Mouse (Mus musculus) heart, adult 2 months (tissue): Measurements from ENCODE around the gene Cdh20. TPM values are rescaled to one million over a fixed set of nuclear protein-coding genes. Genes with fewer than 3 reads are reported as not detected.

Source experiments
- DNase-seq, 2 experiments: peaks; one replicate each; pipeline ENCODE4 v3.0.0; 2021
- H3K27ac ChIP-seq: fragments of 200-600 bp; 2 replicates; pipeline ENCODE4 v1.8.1; 2022
- H3K27me3 ChIP-seq: fragments of 200-500 bp; 2 replicates; pipeline ENCODE4 v1.6.1; 2012; ENCODE audit warnings: mild to moderate bottlenecking, low read length, inconsistent platforms, mixed read lengths; ENCODE audit not compliant: control insufficient read depth, insufficient read depth
- H3K36me3 ChIP-seq: fragments of 200-500 bp; 2 replicates; pipeline ENCODE4 v1.6.1; 2012; ENCODE audit warnings: low read length, inconsistent platforms; ENCODE audit not compliant: control insufficient read depth, insufficient read depth
- H3K4me1 ChIP-seq: fragments of 200-500 bp; 2 replicates; pipeline ENCODE4 v1.6.1; 2011; ENCODE audit warnings: low read length; ENCODE audit not compliant: control insufficient read depth, insufficient read depth
- H3K4me3 ChIP-seq: fragments of 200-600 bp; 2 replicates; pipeline ENCODE4 v1.8.1; 2022
- H3K79me2 ChIP-seq: fragments of 200-500 bp; replicated peaks from 2 replicates; pipeline ENCODE4 v1.6.1; 2012; ENCODE audit warnings: mild to moderate bottlenecking, inconsistent platforms, low read length, moderate library complexity, mixed read lengths; ENCODE audit not compliant: control insufficient read depth, insufficient read depth
- H3K9ac ChIP-seq: fragments of 200-500 bp; 2 replicates; pipeline ENCODE4 v1.6.1; 2012; ENCODE audit warnings: low read depth, mild to moderate bottlenecking, control low read depth, inconsistent platforms, low read length, mixed read lengths
- CTCF ChIP-seq: fragments of 200-600 bp; IDR thresholded peaks from 2 replicates; pipeline ENCODE4 v1.8.1; 2022; ENCODE audit warnings: antibody characterized with exemption, mild to moderate bottlenecking, moderate library complexity
- EP300 ChIP-seq: fragments of 200-500 bp; IDR thresholded peaks from 2 replicates; pipeline ENCODE4 v1.6.1; 2011; ENCODE audit warnings: low read depth, low read length, control low read depth; ENCODE audit not compliant: insufficient read depth
- POLR2A ChIP-seq: fragments of 200-500 bp; IDR thresholded peaks from 2 replicates; pipeline ENCODE4 v1.6.1; 2011; ENCODE audit warnings: mild to moderate bottlenecking, low read depth, low read length, control low read depth; ENCODE audit not compliant: insufficient read depth
- WGBS: fragments of 180-500 bp; shearing (Covaris S2); methylation state at CpG from one replicate; pipeline ENCODE4 v1.1.7; 2018; 5-methylcytosine and 5-hydroxymethylcytosine counted together
- intact Hi-C: fragments of 180-260 bp; cut with DNase I; formaldehyde crosslinking; loops from one replicate; pipeline ENCODE4 v1.15.1; 2025
- polyA plus RNA-seq: library from polyadenylated mRNA; depleted of rRNA; stranded (reverse); fragments of >200 nt; gene quantifications from 2 replicates; pipeline ENCODE4 v1.2.3, GENCODE M21; 2012
- total RNA-seq, 2 experiments: library from RNA; stranded (reverse); gene quantifications; 2 replicates each; pipeline ENCODE4 v1.2.3; 2021

The Cdh20 gene
- total and polyA plus RNA-seq, 3 experiments = 0.81 to 1.9 (median 1.0) TPM

- intact Hi-C loops = no loop called here
- WGBS = 30% methylated on average over 6 of the region's 6 CpGs
These were observed 188.7 kb downstream of the Cdh20 start for GRCm38 (mm10) chr1:104957046-104957445.

GRCm38 (mm10) chr1:104961670-104962069 is 193.3 kb downstream of the Cdh20 start:
- 75% methylated on average over 3 of the region's 3 CpGs for WGBS
- Histone ChIP-seq H3K4me3 (no peak overlapping the region), H3K36me3 (no peaks in the 10 kb centered on the region), H3K27ac (no peak overlapping the region), H3K79me2 (no peaks in the 10 kb centered on the region), H3K4me1 (no peaks in the 10 kb centered on the region), H3K9ac (no peak overlapping the region), H3K27me3 (no peaks in the 10 kb centered on the region)
- intact Hi-C loops = no loop called here
- no peak for DNase-seq
- no peak for TF ChIP-seq POLR2A
- no peak for TF ChIP-seq CTCF
- no peak for TF ChIP-seq EP300

More at GRCm38 (mm10) chr1:104957046-104957445, 188.7 kb downstream of the Cdh20 start:
- Histone ChIP-seq H3K36me3 (no peaks in the 10 kb centered on the region), H3K4me3 (no peak overlapping the region), H3K9ac (no peak overlapping the region), H3K79me2 (no peaks in the 10 kb centered on the region), H3K4me1 (no peaks in the 10 kb centered on the region), H3K27ac (no peak overlapping the region), H3K27me3 (no peaks in the 10 kb centered on the region)
- DNase-seq = no peak
- TF ChIP-seq POLR2A (no peak), EP300 (no peak), CTCF (no peak)

GRCm38 (mm10) chr1:104962257-104962656 is 193.9 kb downstream of the Cdh20 start:
- TF ChIP-seq EP300 (no peak), CTCF (no peak), POLR2A (no peak)
- 82% methylated on average over 4 of the region's 4 CpGs for WGBS

GRCm38 (mm10) chr1:104979068-104979467 is 210.7 kb downstream of the Cdh20 start:
- intact Hi-C loops = loop anchor here (2.0 kb wide), 1 partner anchor 1178 kb away; no protein-coding TSS in a partner anchor
- no peak for DNase-seq
- TF ChIP-seq POLR2A (no peak), CTCF (peak; percentile 54)
- Histone ChIP-seq H3K79me2 (no peaks in the 10 kb centered on the region), H3K27me3 (no peaks in the 10 kb centered on the region), H3K36me3 (no peaks in the 10 kb centered on the region), H3K4me1 (no peaks in the 10 kb centered on the region), H3K4me3 (no peak overlapping the region), H3K9ac (no peak overlapping the region), H3K27ac (no peak overlapping the region)
- WGBS = 68% methylated on average over 2 of the region's 2 CpGs

More at GRCm38 (mm10) chr1:104962257-104962656, 193.9 kb downstream of the Cdh20 start:
- no peak overlapping the region for H3K27ac ChIP-seq
- H3K4me1 ChIP-seq = no peaks in the 10 kb centered on the region
- H3K36me3 ChIP-seq = no peaks in the 10 kb centered on the region
- no peak for DNase-seq
- H3K27me3 ChIP-seq = no peaks in the 10 kb centered on the region
- H3K79me2 ChIP-seq = no peaks in the 10 kb centered on the region
- no peak overlapping the region for H3K9ac ChIP-seq
- no peak overlapping the region for H3K4me3 ChIP-seq
- intact Hi-C loops = no loop called here

- no peaks in the 10 kb centered on the region for H3K36me3 ChIP-seq
- no peaks in the 10 kb centered on the region for H3K4me1 ChIP-seq
- H3K27me3 ChIP-seq = no peaks in the 10 kb centered on the region
- no peak overlapping the region for H3K4me3 ChIP-seq
- H3K79me2 ChIP-seq = no peaks in the 10 kb centered on the region
- DNase-seq = no peak
- H3K27ac ChIP-seq = no peak overlapping the region
- 77% methylated on average over 1 of the region's 1 CpGs for WGBS
- intact Hi-C loops = no loop called here
- no peak for TF ChIP-seq CTCF
- no peak for TF ChIP-seq EP300
- TF ChIP-seq POLR2A = no peak
- no peak overlapping the region for H3K9ac ChIP-seq
These were observed 211.9 kb downstream of the Cdh20 start for GRCm38 (mm10) chr1:104980273-104980672.

- no peaks in the 10 kb centered on the region for H3K27me3 ChIP-seq
- no peaks in the 10 kb centered on the region for H3K79me2 ChIP-seq
- H3K4me1 ChIP-seq = peaks cover 1% of the 10 kb centered on the region; the same call in 1 of the 2 replicates
- DNase-seq = no peak
- H3K36me3 ChIP-seq = no peaks in the 10 kb centered on the region
- TF ChIP-seq EP300 (no peak), POLR2A (no peak), CTCF (no peak; the same call in 1 of the 2 replicates)
- H3K4me3 ChIP-seq = no peak overlapping the region
- H3K9ac ChIP-seq = no peak overlapping the region
- 21% methylated on average over 5 of the region's 5 CpGs for WGBS
- no peak overlapping the region for H3K27ac ChIP-seq
- intact Hi-C loops = loop anchor here (1.0 to 5.0 kb wide), 4 partner anchors 371 to 726 kb away; partner anchors contain the start of gene Rnf152
These were observed 218.1 kb downstream of the Cdh20 start for GRCm38 (mm10) chr1:104986222-104986973.
